Mouse (Mus musculus): ENCODE results near the gene Utp14b. TPM values are rescaled to one million over a fixed set of nuclear protein-coding genes. Genes with fewer than 3 reads are reported as not detected.

Utp14b gene
- polyA plus RNA-seq, 1 experiment from 2014 or later: 2.7 TPM

DNA sequence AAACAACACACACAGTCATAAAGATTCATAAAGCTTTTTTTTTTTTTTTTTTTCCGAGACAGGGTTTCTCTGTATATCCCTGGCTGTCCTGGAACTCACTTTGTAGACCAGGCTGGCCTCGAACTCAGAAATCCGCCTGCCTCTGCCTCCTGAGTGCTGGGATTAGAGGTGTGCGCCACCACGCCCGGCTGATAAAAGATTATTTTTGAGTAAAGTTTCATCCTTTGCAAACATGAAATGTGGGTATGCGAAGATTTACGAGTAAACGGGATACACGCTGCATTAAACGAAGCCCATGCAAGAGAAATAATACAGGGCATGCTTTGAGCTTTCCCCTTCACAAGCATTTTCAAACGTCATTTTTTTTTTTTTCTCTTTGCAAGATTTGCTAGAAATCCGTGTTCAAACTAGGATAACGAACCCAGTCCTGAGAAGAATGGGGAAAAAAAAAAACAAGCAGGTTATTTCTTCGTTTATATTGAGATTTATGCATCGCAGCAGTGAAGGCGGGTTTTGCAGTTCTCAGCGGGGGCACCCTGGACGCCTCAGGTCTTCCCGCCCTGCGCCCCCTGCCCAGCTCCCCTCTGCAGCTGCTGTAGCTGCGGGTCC lies 713 bp upstream of the Utp14b start:
- Histone ChIP-seq H3K27ac (peak overlapping the region; percentile 98), H3K4me1 (peaks cover 36% of the 10 kb centered on the region), H3K27me3 (ENCODE audit: insufficient read depth, poor library complexity, severe bottlenecking) (no peaks in the 10 kb centered on the region), H3K9me3 (no peaks in the 10 kb centered on the region), H3K36me3 (no peaks in the 10 kb centered on the region), H3K4me3 (peak overlapping the region; percentile 99)
- no peak for DNase-seq (ENCODE audit: low spot score)
- 29% methylated on average over 22 of the region's 22 CpGs for WGBS

GRCm38 (mm10) chr1:78658441-78659269 lies 817 bp downstream of the Utp14b start:
- Histone ChIP-seq H3K4me3 (peak overlapping the region; percentile 99), H3K36me3 (no peaks in the 10 kb centered on the region), H3K9me3 (no peaks in the 10 kb centered on the region), H3K27me3 (ENCODE audit: insufficient read depth, poor library complexity, severe bottlenecking) (no peaks in the 10 kb centered on the region), H3K4me1 (peaks cover 36% of the 10 kb centered on the region), H3K27ac (peak overlapping the region; percentile 98)
- DNase-seq (ENCODE audit: low spot score): no peak
- 2% methylated on average over 20 of the region's 20 CpGs for WGBS

GRCm38 (mm10) chr1:78659270-78659823 lies 1.5 kb downstream of the Utp14b start:
- Histone ChIP-seq H3K4me3 (peak overlapping the region; percentile 99), H3K4me1 (peaks cover 36% of the 10 kb centered on the region), H3K36me3 (peaks cover 5% of the 10 kb centered on the region), H3K27ac (peak overlapping the region; percentile 98), H3K27me3 (ENCODE audit: insufficient read depth, poor library complexity, severe bottlenecking) (no peaks in the 10 kb centered on the region), H3K9me3 (no peaks in the 10 kb centered on the region)
- no peak for DNase-seq (ENCODE audit: low spot score)
- 41% methylated on average over 4 of the region's 4 CpGs for WGBS

DNA sequence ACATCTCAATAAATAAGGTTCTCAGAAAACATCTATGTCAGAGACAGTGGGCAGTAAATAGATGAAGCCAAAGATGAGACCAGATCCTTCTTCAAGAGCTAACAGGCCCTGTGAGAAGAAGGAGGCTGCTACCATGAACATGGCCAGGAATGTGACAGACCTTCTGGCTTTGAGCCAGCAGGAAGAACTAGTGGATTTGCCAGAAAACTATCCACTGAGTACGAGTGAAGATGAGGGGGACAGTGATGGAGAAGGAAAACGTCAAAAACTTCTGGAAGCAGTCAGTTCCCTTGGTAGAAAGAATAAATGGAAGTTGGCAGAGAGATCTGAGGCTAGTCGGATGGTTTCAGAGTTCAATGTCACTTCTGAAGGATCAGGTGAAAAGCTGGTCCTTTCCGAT lies 6.5 kb downstream of the Utp14b start:
- no peak overlapping the region for H3K4me3 ChIP-seq
- WGBS: 88% methylated on average over 4 of the region's 4 CpGs
- H3K36me3 ChIP-seq: peaks cover 46% of the 10 kb centered on the region
- peaks cover 22% of the 10 kb centered on the region for H3K4me1 ChIP-seq
- H3K27ac ChIP-seq: no peak overlapping the region
- DNase-seq (ENCODE audit: low spot score): no peak
- no peaks in the 10 kb centered on the region for H3K9me3 ChIP-seq
- no peaks in the 10 kb centered on the region for H3K27me3 ChIP-seq (ENCODE audit: insufficient read depth, poor library complexity, severe bottlenecking)

GRCm38 (mm10) chr1:78665954-78666499 lies 8.2 kb downstream of the Utp14b start:
- peaks cover 46% of the 10 kb centered on the region for H3K36me3 ChIP-seq
- peaks cover 7% of the 10 kb centered on the region for H3K4me1 ChIP-seq
- no peak overlapping the region for H3K27ac ChIP-seq
- no peaks in the 10 kb centered on the region for H3K27me3 ChIP-seq (ENCODE audit: insufficient read depth, poor library complexity, severe bottlenecking)
- H3K9me3 ChIP-seq: no peaks in the 10 kb centered on the region
- no peak for DNase-seq (ENCODE audit: low spot score)
- 95% methylated on average over 9 of the region's 9 CpGs for WGBS
- H3K4me3 ChIP-seq: no peak overlapping the region

DNA sequence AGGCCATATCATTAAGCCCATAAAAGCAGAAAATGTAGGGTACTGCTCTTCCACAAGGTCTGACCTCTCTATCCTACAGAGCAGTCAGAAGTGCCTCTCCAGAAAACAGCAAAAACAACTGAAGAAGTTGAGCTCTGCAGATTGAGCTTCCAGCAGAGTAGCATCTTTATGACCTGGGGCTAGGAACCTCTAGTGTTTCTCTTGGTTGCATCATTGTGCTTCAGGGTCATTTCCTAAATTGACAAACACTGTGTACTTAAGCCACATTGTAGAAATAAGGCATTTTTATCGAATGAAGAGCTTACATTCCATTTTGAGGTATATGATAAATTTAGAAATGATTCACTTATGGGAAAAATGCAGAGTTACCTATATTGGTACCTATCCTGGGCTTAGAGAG lies 8.7 kb downstream of the Utp14b start:
- no peaks in the 10 kb centered on the region for H3K9me3 ChIP-seq
- H3K4me3 ChIP-seq: no peak overlapping the region
- H3K36me3 ChIP-seq: peaks cover 46% of the 10 kb centered on the region
- 92% methylated on average over 1 of the region's 1 CpGs for WGBS
- DNase-seq (ENCODE audit: low spot score): no peak
- no peak overlapping the region for H3K27ac ChIP-seq
- no peaks in the 10 kb centered on the region for H3K27me3 ChIP-seq (ENCODE audit: insufficient read depth, poor library complexity, severe bottlenecking)
- H3K4me1 ChIP-seq: peaks cover 1% of the 10 kb centered on the region; the same call in 1 of the 2 replicates

DNA sequence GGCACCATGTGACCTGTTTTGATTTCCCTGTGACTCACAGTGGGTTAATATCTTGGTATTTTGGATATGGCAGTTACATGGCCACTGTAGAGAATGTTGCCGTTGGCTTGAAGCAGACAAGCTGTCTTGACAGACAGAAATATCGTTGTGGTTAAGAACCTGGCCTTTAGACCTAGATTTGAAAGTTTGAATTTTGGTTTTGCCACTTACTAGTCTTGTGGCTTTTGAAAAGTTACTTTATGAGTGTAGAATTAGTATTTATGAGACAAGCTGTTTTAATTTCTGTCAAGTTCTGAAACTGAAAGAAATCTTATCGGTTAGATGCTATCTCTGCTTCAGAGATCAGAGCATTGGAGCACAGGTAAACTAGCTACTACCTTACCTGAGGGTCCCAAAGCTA lies 24.5 kb downstream of the Utp14b start:
- Histone ChIP-seq H3K9me3 (no peaks in the 10 kb centered on the region), H3K27ac (no peak overlapping the region), H3K27me3 (ENCODE audit: insufficient read depth, poor library complexity, severe bottlenecking) (no peaks in the 10 kb centered on the region), H3K4me1 (no peaks in the 10 kb centered on the region), H3K36me3 (peaks cover 11% of the 10 kb centered on the region; the same call in 1 of the 2 replicates), H3K4me3 (no peak overlapping the region)
- WGBS: 90% methylated on average over 3 of the region's 3 CpGs
- DNase-seq (ENCODE audit: low spot score): no peak

DNA sequence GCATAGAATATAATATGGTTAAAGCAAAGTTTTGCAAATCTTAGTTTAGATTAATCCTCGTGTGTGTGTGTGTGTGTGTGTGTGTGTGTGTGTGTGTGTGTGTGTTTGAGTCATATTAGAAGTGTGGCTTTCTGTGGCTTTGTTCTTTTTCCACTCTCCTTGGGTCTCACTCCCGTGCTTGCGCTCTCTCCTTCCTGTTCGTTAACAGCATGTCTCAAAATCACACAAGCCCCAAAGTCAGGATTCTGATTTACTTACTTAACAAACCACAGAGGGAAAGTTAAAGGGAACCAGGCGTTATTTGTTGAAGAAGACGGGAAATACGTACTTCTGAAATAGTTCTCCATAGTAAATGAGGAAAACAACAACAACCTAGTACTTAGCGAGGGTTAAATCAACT lies 26.3 kb downstream of the Utp14b start:
- Histone ChIP-seq H3K27me3 (ENCODE audit: insufficient read depth, poor library complexity, severe bottlenecking) (no peaks in the 10 kb centered on the region), H3K27ac (no peak overlapping the region)
- 92% methylated on average over 8 of the region's 8 CpGs for WGBS

GRCm38 (mm10) chr1:78686872-78687271 lies 29.0 kb downstream of the Utp14b start:
- no peaks in the 10 kb centered on the region for H3K27me3 ChIP-seq (ENCODE audit: insufficient read depth, poor library complexity, severe bottlenecking)
- no peaks in the 10 kb centered on the region for H3K9me3 ChIP-seq
- no peak for DNase-seq (ENCODE audit: low spot score)
- peaks cover 29% of the 10 kb centered on the region for H3K36me3 ChIP-seq
- H3K4me1 ChIP-seq: no peaks in the 10 kb centered on the region
- no peak overlapping the region for H3K4me3 ChIP-seq
- no peak overlapping the region for H3K27ac ChIP-seq

More for the DNA sequence above, 26.3 kb downstream of the Utp14b start:
- Histone ChIP-seq H3K4me1 (no peaks in the 10 kb centered on the region), H3K36me3 (peaks cover 15% of the 10 kb centered on the region; the same call in 1 of the 2 replicates), H3K9me3 (no peaks in the 10 kb centered on the region), H3K4me3 (no peak overlapping the region)
- DNase-seq (ENCODE audit: low spot score): no peak

- Histone ChIP-seq H3K4me1 (no peaks in the 10 kb centered on the region), H3K27ac (no peak overlapping the region), H3K4me3 (no peak overlapping the region), H3K9me3 (no peaks in the 10 kb centered on the region), H3K27me3 (ENCODE audit: insufficient read depth, poor library complexity, severe bottlenecking) (no peaks in the 10 kb centered on the region), H3K36me3 (peaks cover 30% of the 10 kb centered on the region)
- 86% methylated on average over 7 of the region's 7 CpGs for WGBS
- DNase-seq (ENCODE audit: low spot score): no peak
Observed at GRCm38 (mm10) chr1:78688149-78688548, 30.3 kb downstream of the Utp14b start.

DNA sequence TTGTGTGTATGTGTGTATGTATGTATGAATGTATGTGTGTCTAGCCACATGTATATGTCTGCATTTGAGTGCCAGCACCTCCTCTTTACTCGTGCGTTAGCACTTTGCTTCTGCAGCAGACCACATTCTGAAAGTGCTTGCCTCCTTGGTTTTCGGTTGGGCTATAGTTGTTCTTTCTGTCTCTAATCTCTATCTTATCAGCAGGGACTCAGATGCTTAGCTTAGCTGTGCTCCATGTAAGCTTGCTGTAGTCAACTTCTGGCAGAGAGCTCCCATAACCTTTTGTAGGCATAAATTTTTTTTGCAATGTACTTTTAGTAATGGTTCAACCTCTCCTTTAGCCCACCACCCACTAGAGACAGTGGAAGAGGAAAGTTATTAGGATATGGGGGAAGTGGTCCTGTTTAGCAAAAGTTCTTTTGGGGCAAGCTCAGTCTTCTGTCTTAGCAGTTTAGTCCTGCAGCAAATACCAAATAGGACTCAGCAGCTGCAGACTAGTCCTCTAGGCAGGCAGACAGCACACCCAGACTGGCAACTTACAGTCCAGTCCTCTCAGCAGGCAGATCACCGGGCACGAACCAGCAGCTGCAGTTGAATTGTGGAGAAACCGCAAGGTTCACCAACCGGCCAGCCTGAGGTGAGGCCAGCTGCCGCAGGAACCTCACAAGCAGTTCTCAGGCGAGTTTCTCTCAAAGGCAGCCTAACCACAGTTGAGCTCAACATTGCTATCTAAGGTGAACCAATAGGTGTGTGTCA lies 36.8 kb downstream of the Utp14b start:
- 77% methylated on average over 9 of the region's 9 CpGs for WGBS
- no peak overlapping the region for H3K27ac ChIP-seq
- H3K36me3 ChIP-seq: peaks cover 75% of the 10 kb centered on the region
- DNase-seq (ENCODE audit: low spot score): peak; percentile 58
- no peak overlapping the region for H3K4me3 ChIP-seq
- H3K4me1 ChIP-seq: no peaks in the 10 kb centered on the region
- no peaks in the 10 kb centered on the region for H3K9me3 ChIP-seq
- H3K27me3 ChIP-seq (ENCODE audit: insufficient read depth, poor library complexity, severe bottlenecking): no peaks in the 10 kb centered on the region

GRCm38 (mm10) chr1:78696305-78696704 lies 38.5 kb downstream of the Utp14b start:
- Histone ChIP-seq H3K36me3 (peaks cover 78% of the 10 kb centered on the region), H3K27me3 (ENCODE audit: insufficient read depth, poor library complexity, severe bottlenecking) (no peaks in the 10 kb centered on the region)

More at GRCm38 (mm10) chr1:78696305-78696704, 38.5 kb downstream of the Utp14b start:
- no peak for DNase-seq (ENCODE audit: low spot score)
- WGBS: 90% methylated on average over 2 of the region's 2 CpGs
- H3K4me3 ChIP-seq: no peak overlapping the region
- H3K4me1 ChIP-seq: no peaks in the 10 kb centered on the region
- no peaks in the 10 kb centered on the region for H3K9me3 ChIP-seq
- no peak overlapping the region for H3K27ac ChIP-seq

Data from heart, embryonic 10.5 days (tissue).